In genomic region chr19:50264450-50264849, GRCm38 (mm10) we compare ENCODE assay signal across 8 mouse cellular contexts.
A peak's percentile ranks its signal among the peaks of the same experiment; 100 is the strongest.
DNase-seq lines count a peak whose midpoint lies in the region; ATAC-seq and TF ChIP-seq lines count a peak whose summit lies in the region.
"Had no signal": no experiment of that assay in that cellular context is flagged by ENCODE, and none has a peak within 500 bp of the region (broad histone marks: within the 10 kb centered on the region; RNA-seq: fewer than 3 reads in every experiment).

No protein-coding gene starts in this region.

- H3K4me1 ChIP-seq in kidney, embryonic 14.5 days (ENCODE audit: control insufficient read depth, insufficient read depth, low read length), result no peaks in the 10 kb centered on the region
- no peaks in the 10 kb centered on the region for H3K4me1 ChIP-seq in CH12.LX (ENCODE audit: control insufficient read depth in 1 of 2, insufficient read depth in 2 of 2)
- no peaks in the 10 kb centered on the region for H3K4me1 ChIP-seq in midbrain, embryonic 16.5 days (ENCODE audit: control insufficient read depth, insufficient read depth, low read length)
- H3K4me1 ChIP-seq: megakaryocyte, embryonic 14.5 days had no signal

- TF ChIP-seq CTCF in CH12.LX (conservative IDR thresholded peaks at IDR 0.05 in 1 of 2, IDR thresholded peaks at IDR 0.05 in 1 of 2; ENCODE audit: low read depth in 2 of 2, low read length in 2 of 2) (peak in 1 of 2 experiments; percentile 46; a peak in 2 of 4 replicates), Patski (IDR thresholded peaks at IDR 0.05) (peak; percentile 11)

- TF ChIP-seq POLR2A in CH12.LX (IDR thresholded peaks at IDR 0.05; ENCODE audit: low read depth, low read length), result no peak

- DNase-seq in kidney, adult 18-20 months, result peak; percentile 10
- DNase-seq in CH12.LX (ENCODE audit: extremely low read depth) (no peak), Patski (ENCODE audit: low read depth, low spot score) (no peak)
- peak; percentile 2 for DNase-seq in hindlimb bud, embryonic 11.5 days (ENCODE audit: extremely low spot score, low read depth, low spot score)
- peak; percentile 11 for DNase-seq in telencephalon, adult 2 months (ENCODE audit: low read depth, low spot score)

- H3K9me3 ChIP-seq in kidney, embryonic 14.5 days (ENCODE audit: control insufficient read depth, low read length), result no peaks in the 10 kb centered on the region
- peaks cover 42% of the 10 kb centered on the region for H3K9me3 ChIP-seq in CH12.LX (replicated peaks; ENCODE audit: low read length)
- no peaks in the 10 kb centered on the region for H3K9me3 ChIP-seq in midbrain, embryonic 16.5 days (replicated peaks; ENCODE audit: control insufficient read depth, low read length, poor library complexity, severe bottlenecking)
- H3K9me3 ChIP-seq: megakaryocyte, embryonic 14.5 days had no signal

- H3K9ac ChIP-seq in kidney, embryonic 14.5 days (ENCODE audit: low read depth, low read length), result no peak overlapping the region
- H3K9ac ChIP-seq in CH12.LX (ENCODE audit: insufficient read depth, low read depth), result no peak overlapping the region
- H3K9ac ChIP-seq in midbrain, embryonic 16.5 days (ENCODE audit: low read depth, low read length), result no peak overlapping the region

- H3K36me3 ChIP-seq in kidney, embryonic 14.5 days (ENCODE audit: control insufficient read depth, insufficient read depth, low read length), result no peaks in the 10 kb centered on the region
- H3K36me3 ChIP-seq in CH12.LX (replicated peaks in 1 of 2; ENCODE audit: control insufficient read depth in 1 of 2, insufficient read depth in 1 of 2, low read length in 1 of 2), result no peaks in the 10 kb centered on the region
- no peaks in the 10 kb centered on the region for H3K36me3 ChIP-seq in midbrain, embryonic 16.5 days (ENCODE audit: control insufficient read depth, insufficient read depth, low read length)

- H3K4me2 ChIP-seq in kidney, embryonic 14.5 days (replicated peaks; ENCODE audit: low read depth, low read length), result no peak overlapping the region
- no peak overlapping the region for H3K4me2 ChIP-seq in CH12.LX (ENCODE audit: insufficient read depth, low read depth, poor library complexity, severe bottlenecking)
- no peak overlapping the region for H3K4me2 ChIP-seq in midbrain, embryonic 16.5 days (ENCODE audit: low read length)

- 68% methylated on average over 1 of the region's 1 CpGs for WGBS in kidney, embryonic 14.5 days
- whole genome bisulfite sequencing in midbrain, embryonic 16.5 days, result 84% methylated on average over 1 of the region's 1 CpGs

- TF ChIP-seq RAD21 in CH12.LX (IDR thresholded peaks at IDR 0.05; ENCODE audit: low read depth, low read length), result peak; percentile 51

- POLR2A ChIA-PET in Patski (lab: Charles Lee), result no interaction called here

- ATAC-seq in kidney, embryonic 14.5 days (ENCODE audit: low FRiP score, low TSS enrichment), result no peak
- ATAC-seq in Patski, result no peak
- no peak for ATAC-seq in midbrain, embryonic 16.5 days

- dilution Hi-C loops in CH12.LX (cut with MboI; ENCODE audit: extremely low pct_ligation_motif_present, extremely low pct_unique_long_range_greater_than_20kb, low sequenced_read_pairs), result no loop called here

- H3K27me3 ChIP-seq in kidney, embryonic 14.5 days (ENCODE audit: control insufficient read depth, insufficient read depth, low read length), result no peaks in the 10 kb centered on the region
- H3K27me3 ChIP-seq in CH12.LX (replicated peaks), result no peaks in the 10 kb centered on the region
- H3K27me3 ChIP-seq in Patski, result no peaks in the 10 kb centered on the region
- no peaks in the 10 kb centered on the region for H3K27me3 ChIP-seq in midbrain, embryonic 16.5 days (ENCODE audit: control insufficient read depth, insufficient read depth, low read depth, low read length)
- H3K27me3 ChIP-seq: megakaryocyte, embryonic 14.5 days had no signal

- no peak overlapping the region for H3K4me3 ChIP-seq in kidney, embryonic 14.5 days (ENCODE audit: low read length)
- H3K4me3 ChIP-seq in CH12.LX (replicated peaks in 1 of 3; ENCODE audit: low read depth in 2 of 3, low read length in 2 of 3, poor library complexity in 1 of 3), result no peak overlapping the region
- H3K4me3 ChIP-seq in midbrain, embryonic 16.5 days (ENCODE audit: low read depth, low read length), result no peak overlapping the region
- H3K4me3 ChIP-seq: megakaryocyte, embryonic 14.5 days had no signal

- in situ Hi-C loops in CH12.LX (cut with MboI; ENCODE audit: low pct_ligation_motif_present, low pct_unique_long_range_greater_than_20kb, low sequenced_read_pairs) (no loop called here), Patski (cut with MboI; ENCODE audit: low pct_unique_long_range_greater_than_20kb) (no loop called here)

- TF ChIP-seq EP300 in CH12.LX (IDR thresholded peaks at IDR 0.05; ENCODE audit: low read length), result no peak

- CTCF ChIA-PET in Patski (lab: Charles Lee), result interaction anchor here (0.9 kb wide), 1 partner anchor 9 kb away, joined by 3 read pairs; no protein-coding TSS in a partner anchor

- no peak overlapping the region for H3K27ac ChIP-seq in kidney, embryonic 14.5 days (ENCODE audit: low read depth, low read length)
- H3K27ac ChIP-seq in CH12.LX (ENCODE audit: insufficient read depth, low read depth), result no peak overlapping the region
- no peak overlapping the region for H3K27ac ChIP-seq in midbrain, embryonic 16.5 days (ENCODE audit: low read length)

- H3K79me2 ChIP-seq in CH12.LX (replicated peaks; ENCODE audit: control insufficient read depth, extremely low read depth, insufficient read depth, poor library complexity, severe bottlenecking), result no peaks in the 10 kb centered on the region

TF ChIP-seq in CH12.LX, 34 proteins besides CTCF, POLR2A, EP300 and RAD21:
- TF ChIP-seq ZKSCAN1 (IDR thresholded peaks at IDR 0.05; ENCODE audit: borderline replicate concordance, low read depth, low read length) (no peak), JUND (conservative IDR thresholded peaks at IDR 0.05; ENCODE audit: low read depth, low read length) (no peak), RCOR1 (conservative IDR thresholded peaks at IDR 0.05; ENCODE audit: low read depth, low read length) (no peak), SIN3A (IDR thresholded peaks at IDR 0.05; ENCODE audit: low read length) (no peak), MAFK (IDR thresholded peaks at IDR 0.05; ENCODE audit: insufficient replicate concordance, low read length) (no peak), SMC3 (IDR thresholded peaks at IDR 0.05; ENCODE audit: low read depth, low read length) (peak; percentile 40)

Comparison
In these comparisons a context has a peak if more than half of its experiments do, and no peak if none do; other contexts are left out.
1. DNase-seq: peak in kidney, adult 18-20 months (single experiment), hindlimb bud, embryonic 11.5 days (single experiment) and telencephalon, adult 2 months (single experiment); none in CH12.LX (single experiment) and Patski (single experiment).